Mouse (Mus musculus) lung, postnatal 10 days (tissue): ENCODE results near the gene Fkbp8.

Experiments used
- DNase-seq: peaks from one replicate; pipeline ENCODE4 v3.0.0; 2021

The Fkbp8 gene

DNA sequence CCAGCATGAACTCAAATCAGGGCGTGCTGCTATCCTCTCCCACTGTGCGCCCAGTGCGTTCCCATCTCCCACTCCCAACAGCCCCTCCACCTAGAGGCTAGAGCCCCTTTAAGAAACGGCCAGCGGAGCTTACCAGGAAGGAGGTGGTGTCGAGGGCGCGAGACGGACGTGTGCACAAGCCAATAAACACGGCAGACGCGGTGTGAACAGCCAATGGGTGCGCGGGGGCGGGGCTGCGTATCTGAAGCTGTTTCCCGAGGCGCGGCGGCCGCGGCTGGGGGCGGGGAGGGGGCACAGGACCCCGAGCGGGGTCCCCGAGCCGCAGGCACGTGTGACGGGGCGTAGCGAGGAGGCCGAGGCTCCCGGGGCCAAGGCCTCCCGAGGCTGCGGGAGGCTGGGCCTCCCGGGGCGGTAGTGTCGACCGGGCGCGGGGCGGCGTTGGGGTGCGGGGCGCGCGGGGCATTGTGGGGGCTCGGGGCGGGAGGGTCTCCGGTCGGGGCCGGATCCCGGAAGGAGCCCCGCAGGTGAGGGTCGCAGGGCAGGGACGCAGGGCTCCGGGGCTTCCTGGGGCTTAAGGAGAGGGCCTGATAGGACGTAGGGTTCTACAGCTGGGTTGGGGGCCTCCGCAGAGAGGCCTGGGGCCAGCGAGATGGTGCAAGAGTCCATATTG lies at the start of gene Fkbp8, which contains the start of gene Kxd1:
Gene Fkbp8, plus strand, starts transcription at position 213 of the 670 bp plus-strand sequence.
Gene Kxd1, minus strand, starts transcription at position 445 of the 670 bp plus-strand sequence.
- peak; percentile 98 for DNase-seq

GRCm38 (mm10) chr8:70481908-70482307 lies 45.6 kb upstream of the Fkbp8 start:
- no peak for DNase-seq

DNA sequence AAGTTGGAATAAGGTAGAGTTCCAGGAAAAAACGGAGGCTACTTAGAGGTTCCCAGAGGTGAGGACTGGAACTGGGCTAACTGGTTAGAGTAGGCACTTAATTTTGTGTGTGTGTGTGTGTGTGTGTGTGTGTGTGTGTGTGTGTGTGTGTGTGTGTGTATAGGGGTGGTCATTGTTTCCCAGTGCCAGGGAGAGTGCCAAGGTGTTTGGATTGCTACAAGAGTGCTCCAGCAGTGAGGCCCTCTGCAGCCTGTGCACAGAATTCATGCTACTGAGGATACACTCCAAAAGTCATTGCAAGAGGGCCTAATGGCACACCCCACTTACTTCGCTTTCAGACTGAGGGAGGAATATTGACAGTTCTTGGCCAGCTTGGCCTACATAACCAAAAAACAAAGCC lies 44.6 kb upstream of the Fkbp8 start:
- peak; percentile 60 for DNase-seq

DNA sequence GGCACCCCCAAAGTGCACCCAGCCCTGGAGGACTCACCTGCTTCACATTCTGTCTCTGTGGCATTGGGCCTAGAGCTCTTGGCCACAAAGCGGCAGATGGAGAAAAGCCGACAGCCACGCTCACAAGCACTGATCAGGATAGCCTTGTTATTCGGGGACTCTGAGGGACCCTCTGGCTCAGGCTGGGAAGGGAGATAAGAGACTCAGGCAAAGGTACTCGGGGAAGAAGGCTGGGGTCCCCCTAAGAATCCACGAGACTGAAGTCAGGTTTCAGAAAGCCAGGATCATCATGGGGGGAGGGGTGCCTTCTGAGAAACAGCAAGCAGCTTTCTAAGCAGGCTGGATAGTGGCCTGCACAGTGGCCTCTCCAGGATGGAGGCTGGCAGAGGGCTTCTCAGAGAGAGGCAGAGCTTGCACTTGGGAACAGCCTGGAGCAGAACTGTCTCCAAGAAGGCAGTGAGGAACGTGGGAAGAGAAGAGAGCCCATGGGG lies 41.3 kb upstream of the Fkbp8 start:
- DNase-seq, result no peak

DNA sequence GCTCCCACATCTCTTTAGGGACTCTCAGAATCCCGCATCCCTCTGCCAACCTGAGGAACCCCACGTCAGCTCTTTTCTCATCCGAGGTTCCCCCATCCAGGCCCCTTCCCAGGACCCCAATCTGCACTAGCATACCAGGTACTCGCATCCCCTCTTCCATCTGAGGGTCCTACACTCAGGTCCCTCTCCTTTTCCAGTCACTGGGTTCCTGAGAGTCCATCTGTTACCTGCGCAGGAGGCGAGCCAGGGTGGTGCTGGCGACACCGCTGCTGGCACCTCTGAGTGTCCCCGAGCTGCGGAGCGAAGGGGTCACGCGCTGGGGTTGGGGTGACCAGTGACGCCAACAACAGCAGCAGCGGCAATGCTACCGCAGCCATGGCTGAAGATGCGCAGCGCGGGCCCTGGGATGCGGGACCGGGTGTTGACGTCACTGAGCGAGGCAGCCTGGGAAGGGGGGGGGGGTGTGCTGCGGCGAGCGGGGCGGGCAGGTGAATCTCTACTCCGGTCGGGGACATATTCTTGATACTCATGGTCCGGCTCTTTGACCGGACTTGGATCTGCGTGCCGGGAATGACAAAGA lies 40.5 kb upstream of the Fkbp8 start, which contains the start of gene Tmem59l:
Gene Tmem59l, minus strand, starts transcription at position 418 of the 580 bp plus-strand sequence.
- DNase-seq, result no peak

DNA sequence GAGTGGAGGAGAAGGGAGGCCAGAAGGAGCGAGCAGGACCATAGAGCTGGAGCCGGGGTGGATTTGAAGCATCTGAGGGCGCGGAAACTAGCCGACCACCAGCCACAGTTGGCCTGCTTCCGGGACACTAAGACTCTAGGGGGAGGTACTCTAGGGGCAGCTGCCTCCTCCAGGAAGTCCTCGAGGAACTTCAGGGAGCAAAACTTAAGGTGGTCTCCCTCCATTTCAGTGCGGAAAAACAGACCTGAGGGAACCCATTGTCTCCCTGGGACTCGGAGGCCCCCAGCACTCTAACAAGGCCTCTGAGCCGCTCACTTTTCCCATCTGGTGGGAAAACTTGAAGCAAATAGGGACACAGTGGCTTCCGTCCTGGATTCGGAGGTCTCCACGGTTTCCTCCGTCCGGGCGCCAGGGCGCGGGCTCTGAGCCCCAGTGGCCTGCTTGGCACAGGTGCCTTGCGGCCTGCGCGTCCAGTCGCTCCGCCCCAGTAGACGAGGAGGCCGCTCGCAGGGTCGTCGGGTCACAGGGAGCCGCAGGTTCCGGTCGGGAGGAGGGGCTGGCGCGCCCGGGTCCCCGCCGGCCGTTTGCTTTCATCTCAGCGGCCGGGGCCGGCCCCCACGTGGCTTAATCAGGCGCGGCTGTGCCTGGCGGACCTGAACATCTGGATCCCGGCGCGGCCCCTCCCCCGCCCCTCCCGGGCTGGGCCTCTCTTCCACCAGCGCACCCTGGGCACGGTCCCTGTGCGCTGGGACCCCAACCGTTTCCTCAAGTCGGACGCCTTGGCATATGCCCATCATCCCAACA lies 39.3 kb upstream of the Fkbp8 start:
- peak; percentile 65 for DNase-seq

- no peak for DNase-seq
These were observed 38.5 kb upstream of the Fkbp8 start for GRCm38 (mm10) chr8:70488931-70489470.

- peak; percentile 42 for DNase-seq
These were observed 37.9 kb upstream of the Fkbp8 start for GRCm38 (mm10) chr8:70489576-70489975.

DNA sequence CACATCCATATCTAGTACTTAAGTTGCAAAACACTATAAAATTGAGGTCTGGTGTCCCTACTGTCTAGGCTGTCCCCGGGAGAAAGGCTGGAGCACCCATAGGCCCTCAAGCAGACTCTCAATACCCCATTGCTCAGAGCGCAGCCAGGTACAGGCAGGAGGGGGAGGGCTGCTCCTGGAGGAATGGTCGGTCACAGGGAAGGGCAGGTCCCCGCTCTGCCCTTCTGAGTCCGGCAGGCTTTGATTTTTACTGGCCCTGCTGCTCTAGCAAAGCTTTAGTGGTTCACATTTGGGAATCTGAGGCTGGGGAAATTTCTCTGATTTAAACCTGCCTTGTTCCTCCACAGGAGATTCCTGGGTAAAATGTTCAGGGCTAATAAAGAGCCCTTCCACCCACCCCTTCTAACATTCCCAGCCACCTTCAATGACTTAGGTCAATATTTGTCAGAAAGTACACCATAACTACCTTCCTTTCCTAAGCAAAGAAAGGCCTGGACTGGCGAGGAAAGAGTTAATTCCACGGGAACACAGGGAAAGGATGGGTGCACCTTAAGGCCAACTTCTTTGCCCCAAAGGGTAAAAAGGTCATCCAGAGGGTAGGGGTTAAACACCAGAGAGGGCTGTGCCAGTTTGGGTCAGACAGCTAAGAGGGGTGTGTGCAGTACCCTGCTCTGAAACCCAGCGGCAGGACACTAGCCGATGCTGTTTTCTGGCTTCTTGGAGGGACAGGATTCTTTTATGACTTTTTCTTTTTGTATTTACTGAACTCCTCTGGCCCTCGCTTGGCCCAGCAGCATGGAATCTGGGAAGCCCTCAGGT lies 37.3 kb upstream of the Fkbp8 start:
- DNase-seq, result peak; percentile 40

GRCm38 (mm10) chr8:70490880-70491495 lies 36.5 kb upstream of the Fkbp8 start:
- no peak for DNase-seq

DNA sequence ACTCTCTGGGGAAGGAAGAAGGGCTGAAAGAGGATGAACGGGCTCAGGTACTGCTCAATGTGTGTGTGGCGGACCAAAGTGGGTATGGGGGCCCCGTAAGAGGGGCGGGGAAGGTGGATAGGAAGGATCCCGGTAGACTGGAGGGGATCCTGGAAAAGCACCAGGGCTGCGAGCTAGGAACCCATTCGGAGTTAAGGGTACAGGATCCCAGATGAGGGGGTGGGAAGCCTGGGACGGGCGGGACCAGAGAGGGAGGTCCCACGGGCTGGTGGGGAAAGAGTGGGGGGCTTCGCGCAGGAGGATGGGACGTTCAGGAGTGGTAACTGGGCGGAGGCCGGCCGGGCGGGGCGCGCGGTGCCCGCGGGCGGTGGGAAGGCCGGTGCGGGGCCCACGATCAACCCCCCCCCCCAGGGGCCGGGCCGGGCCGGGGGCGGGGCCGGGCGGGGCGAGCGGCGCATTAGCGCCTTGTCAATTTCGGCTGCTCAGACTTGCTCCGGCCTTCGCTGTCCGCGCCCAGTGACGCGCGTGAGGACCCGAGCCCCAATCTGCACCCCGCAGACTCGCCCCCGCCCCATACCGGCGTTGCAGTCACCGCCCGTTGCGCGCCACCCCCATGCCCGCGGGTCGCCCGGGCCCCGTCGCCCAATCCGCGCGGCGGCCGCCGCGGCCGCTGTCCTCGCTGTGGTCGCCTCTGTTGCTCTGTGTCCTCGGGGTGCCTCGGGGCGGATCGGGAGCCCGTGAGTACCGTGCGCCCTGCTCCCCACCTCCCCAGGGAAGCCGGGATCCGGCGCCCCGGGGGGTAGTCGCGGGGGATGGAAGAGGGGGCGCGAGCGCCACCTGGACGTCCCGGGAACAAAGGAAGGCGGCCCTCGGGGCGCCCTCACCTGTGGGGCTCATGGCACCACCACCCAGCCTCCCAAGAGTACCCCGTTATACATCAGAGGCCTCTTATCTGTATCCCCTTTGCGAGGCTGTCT lies 34.6 kb upstream of the Fkbp8 start, which contains the start of gene Crlf1:
Gene Crlf1, plus strand, starts transcription at position 495 of the 977 bp plus-strand sequence.
- DNase-seq, result peak; percentile 19

DNA sequence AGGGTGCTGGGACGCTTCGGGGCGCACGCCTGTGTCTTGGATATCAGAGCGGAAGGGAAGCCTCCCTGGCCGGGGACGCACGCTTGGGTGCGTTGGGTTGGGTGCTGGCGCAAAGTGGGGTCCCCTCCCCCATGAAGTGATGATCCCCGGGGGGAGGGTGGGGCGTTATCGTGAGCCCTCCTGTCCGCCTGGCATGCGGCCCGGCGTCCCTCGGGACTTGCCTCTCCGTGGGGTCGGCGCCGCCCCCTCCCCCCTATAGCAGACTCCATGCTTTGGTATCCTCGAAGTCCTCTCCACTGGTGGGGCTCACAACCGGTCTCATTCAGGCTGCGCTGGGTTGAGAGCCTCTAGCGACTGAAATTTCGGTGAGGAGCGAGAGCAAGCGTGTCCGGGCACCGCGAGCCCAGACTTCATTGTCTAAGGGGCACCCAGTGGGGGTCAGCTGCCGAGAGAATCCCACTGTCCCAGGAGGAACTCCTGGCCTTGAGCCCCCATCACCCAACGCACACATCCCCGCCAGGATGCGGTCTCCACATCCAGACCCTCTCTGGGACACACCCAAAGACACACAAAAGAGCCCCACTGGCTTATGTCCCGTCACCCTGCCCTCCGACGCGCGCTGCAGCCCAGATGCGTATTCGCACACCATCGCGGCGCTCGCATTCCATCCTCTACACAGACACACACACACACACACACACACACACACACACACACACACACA lies 33.7 kb upstream of the Fkbp8 start:
- no peak for DNase-seq

DNA sequence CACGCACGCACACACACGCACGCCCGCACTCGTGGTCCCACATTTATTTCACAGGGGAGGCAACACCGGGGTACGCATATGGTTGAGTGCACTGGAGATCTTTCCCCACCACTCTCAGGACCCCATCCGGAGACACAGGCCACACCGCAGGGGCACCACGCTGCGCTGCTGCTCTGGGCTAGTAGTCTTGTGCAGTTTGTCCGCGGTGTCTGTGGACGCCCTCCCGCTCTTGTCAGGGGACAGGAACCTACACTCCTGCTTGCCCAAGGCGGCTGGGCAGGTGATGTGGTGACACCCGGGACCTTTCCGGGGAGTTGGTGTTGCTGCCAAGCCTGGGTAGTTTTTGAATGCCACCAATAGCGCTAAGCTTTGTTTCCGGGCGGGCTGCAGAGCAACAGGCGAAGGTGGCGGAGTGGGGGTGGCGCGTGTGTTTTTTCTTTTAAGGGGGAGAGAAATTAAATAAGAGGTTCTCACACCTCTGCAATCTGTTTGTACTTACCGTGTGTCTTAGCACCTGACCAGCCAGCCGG lies 33.0 kb upstream of the Fkbp8 start:
- no peak for DNase-seq

GRCm38 (mm10) chr8:70495001-70495770 lies 32.3 kb upstream of the Fkbp8 start:
- no peak for DNase-seq

- no peak for DNase-seq
These were observed 31.8 kb upstream of the Fkbp8 start for GRCm38 (mm10) chr8:70495771-70496062.

- no peak for DNase-seq
These were observed 26.9 kb upstream of the Fkbp8 start for GRCm38 (mm10) chr8:70500386-70501301.

DNA sequence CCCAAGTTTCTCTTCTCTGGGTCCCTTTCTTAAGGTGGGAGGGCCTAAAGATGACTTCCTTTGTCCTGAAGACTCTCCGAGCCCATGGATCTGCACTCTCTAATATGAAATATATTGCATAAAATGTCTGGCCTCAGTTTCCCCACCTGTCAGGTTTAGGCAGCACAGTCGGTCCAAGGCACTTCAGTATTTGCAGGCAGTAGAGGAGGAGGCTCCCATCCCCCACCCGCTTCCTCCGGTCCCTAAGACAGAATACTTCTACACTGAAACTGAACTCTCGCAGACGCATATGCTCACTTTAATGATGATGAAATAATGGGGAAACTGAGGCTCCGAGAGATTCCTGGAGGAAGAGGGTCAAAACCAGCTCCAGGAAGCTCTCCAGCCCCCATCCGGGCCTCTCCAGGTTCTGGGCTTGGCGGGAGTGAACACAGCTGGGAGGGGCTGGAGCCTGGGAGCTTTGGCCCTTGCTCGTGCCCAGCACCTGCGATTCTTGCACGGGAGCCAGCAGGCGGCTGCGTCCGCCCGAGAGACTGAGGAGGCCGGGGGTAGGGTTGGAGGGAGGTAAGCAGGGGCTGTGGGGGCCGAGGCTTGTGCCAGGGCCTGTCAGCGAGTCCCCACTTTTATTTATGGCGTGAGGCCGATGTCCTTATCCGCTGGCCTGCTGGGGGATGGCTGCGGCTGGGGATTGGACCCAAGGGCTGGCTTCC lies 25.5 kb upstream of the Fkbp8 start:
- DNase-seq, result no peak
